Mouse (Mus musculus) midbrain, postnatal 0 days (tissue): ENCODE measurements around the gene Syt16. TPM values are rescaled to one million over a fixed set of nuclear protein-coding genes. Genes with fewer than 3 reads are reported as not detected.

Experiments used
- ATAC-seq: fragments of 200-750 bp; cut with Nextera tagmentation; 2 replicates; pipeline ENCODE4 v1.8.0; 2017; ENCODE audit warnings: moderate number of reproducible peaks, mild to moderate bottlenecking, moderate TSS enrichment, moderate library complexity; ENCODE audit not compliant: low FRiP score
- DNase-seq: peaks from one replicate; pipeline ENCODE4 v3.0.0-alpha.2; 2015; ENCODE audit warnings: low spot score
- H3K27ac ChIP-seq: fragments of 300-500 bp; sonication (generic); 2 replicates; pipeline ENCODE4 v1.5.1; 2014; ENCODE audit warnings: low read depth, mild to moderate bottlenecking, low read length, mixed read lengths
- H3K27me3 ChIP-seq: fragments of 300-500 bp; sonication (generic); 2 replicates; pipeline ENCODE4 v1.6.1; 2014; ENCODE audit warnings: low read length, control low read depth, mixed read lengths; ENCODE audit not compliant: insufficient read depth
- H3K36me3 ChIP-seq: fragments of 300-500 bp; sonication (generic); 2 replicates; pipeline ENCODE4 v1.6.1; 2014; ENCODE audit warnings: low read length, control low read depth, mixed read lengths; ENCODE audit not compliant: insufficient read depth
- H3K4me1 ChIP-seq: fragments of 300-500 bp; sonication (generic); 2 replicates; pipeline ENCODE4 v1.6.1; 2014; ENCODE audit warnings: mild to moderate bottlenecking, control low read depth, antibody characterized with exemption, low read length, mixed read lengths; ENCODE audit not compliant: insufficient read depth
- H3K4me2 ChIP-seq: fragments of 300-500 bp; sonication (generic); 2 replicates; pipeline ENCODE4 v1.6.1; 2014; ENCODE audit warnings: low read depth, mild to moderate bottlenecking, low read length, mixed read lengths; ENCODE audit not compliant: poor library complexity, severe bottlenecking
- H3K4me3 ChIP-seq: fragments of 300-500 bp; sonication (generic); 2 replicates; pipeline ENCODE4 v1.5.1; 2014; ENCODE audit warnings: low read depth, mild to moderate bottlenecking, low read length, moderate library complexity
- H3K9ac ChIP-seq: fragments of 300-500 bp; sonication (generic); replicated peaks from 2 replicates; pipeline ENCODE4 v1.6.1; 2014; ENCODE audit warnings: mild to moderate bottlenecking, low read length, moderate library complexity, mixed read lengths; ENCODE audit not compliant: poor library complexity, severe bottlenecking
- H3K9me3 ChIP-seq: fragments of 300-500 bp; sonication (generic); 2 replicates; pipeline ENCODE4 v1.6.1; 2016; ENCODE audit warnings: low read length, control low read depth
- CTCF ChIP-seq: IDR thresholded peaks from 2 replicates; pipeline ENCODE4 v1.5.1; 2016; ENCODE audit warnings: antibody characterized with exemption, mild to moderate bottlenecking
- WGBS: fragments of 180-500 bp; shearing (Covaris S2); extraction: QIAGEN DNeasy Blood & Tissue Kit; methylation state at CpG from one replicate; pipeline ENCODE4 v1.1.7; 2014; 5-methylcytosine and 5-hydroxymethylcytosine counted together
- polyA plus RNA-seq: library from polyadenylated mRNA; unstranded; fragments of >200 nt; fragmentation: Nextera tagmentation; extraction: Ambion mirVana; gene quantifications from 2 replicates; pipeline ENCODE4 v1.2.1, GENCODE M21; 2015
- total RNA-seq: library from RNA; depleted of rRNA; stranded (reverse); fragments of >200 nt; gene quantifications from 2 replicates; pipeline ENCODE4 v1.2.3, GENCODE M21; 2014

Syt16 gene
- total and polyA plus RNA-seq, 2 experiments from 2014 or later, result 77.3 to 95.2 TPM

DNA sequence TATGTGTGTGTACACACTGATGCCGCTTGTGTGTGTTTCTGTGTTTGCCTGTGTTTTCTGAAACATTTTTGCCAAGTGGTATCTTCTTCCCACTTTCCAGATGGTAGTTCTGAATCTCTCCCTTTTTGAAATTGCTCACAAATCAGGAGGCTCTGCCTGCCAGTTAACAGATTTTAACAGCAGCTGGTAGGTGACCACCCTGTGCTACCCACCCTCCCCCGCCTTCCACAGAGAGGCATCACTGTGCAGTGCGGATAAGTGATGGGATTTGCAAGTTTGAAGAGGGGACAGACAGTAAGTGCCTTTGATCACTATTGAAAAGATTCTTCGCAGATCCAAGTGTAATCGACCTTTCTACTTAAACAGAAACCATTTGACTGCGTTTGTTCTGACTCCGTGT lies 191.4 kb downstream of the Syt16 start:
- Histone ChIP-seq H3K9ac (no peak overlapping the region), H3K36me3 (no peaks in the 10 kb centered on the region), H3K27me3 (no peaks in the 10 kb centered on the region), H3K4me1 (no peaks in the 10 kb centered on the region), H3K4me2 (no peak overlapping the region), H3K27ac (no peak overlapping the region), H3K9me3 (no peaks in the 10 kb centered on the region), H3K4me3 (no peak overlapping the region)
- no peak for TF ChIP-seq CTCF
- ATAC-seq (no peak), DNase-seq (no peak)
- 24% methylated on average over 7 of the region's 7 CpGs for WGBS

GRCm38 (mm10) chr12:74189840-74190239 lies 192.4 kb downstream of the Syt16 start:
- no peak for DNase-seq

GRCm38 (mm10) chr12:74190297-74190696 lies 192.8 kb downstream of the Syt16 start:
- Histone ChIP-seq H3K9ac (no peak overlapping the region), H3K9me3 (no peaks in the 10 kb centered on the region), H3K36me3 (no peaks in the 10 kb centered on the region), H3K4me1 (no peaks in the 10 kb centered on the region), H3K27me3 (no peaks in the 10 kb centered on the region), H3K4me3 (no peak overlapping the region), H3K27ac (no peak overlapping the region), H3K4me2 (no peak overlapping the region)
- 87% methylated on average over 5 of the region's 5 CpGs for WGBS
- TF ChIP-seq CTCF, result no peak
- no peak for ATAC-seq
- no peak for DNase-seq

More at GRCm38 (mm10) chr12:74189840-74190239, 192.4 kb downstream of the Syt16 start:
- H3K36me3 ChIP-seq, result no peaks in the 10 kb centered on the region
- no peaks in the 10 kb centered on the region for H3K9me3 ChIP-seq
- no peak overlapping the region for H3K9ac ChIP-seq
- no peak overlapping the region for H3K4me3 ChIP-seq
- H3K27me3 ChIP-seq, result no peaks in the 10 kb centered on the region
- no peak overlapping the region for H3K27ac ChIP-seq
- ATAC-seq, result no peak
- 64% methylated on average over 4 of the region's 4 CpGs for WGBS
- no peaks in the 10 kb centered on the region for H3K4me1 ChIP-seq
- H3K4me2 ChIP-seq, result no peak overlapping the region
- TF ChIP-seq CTCF, result no peak

DNA sequence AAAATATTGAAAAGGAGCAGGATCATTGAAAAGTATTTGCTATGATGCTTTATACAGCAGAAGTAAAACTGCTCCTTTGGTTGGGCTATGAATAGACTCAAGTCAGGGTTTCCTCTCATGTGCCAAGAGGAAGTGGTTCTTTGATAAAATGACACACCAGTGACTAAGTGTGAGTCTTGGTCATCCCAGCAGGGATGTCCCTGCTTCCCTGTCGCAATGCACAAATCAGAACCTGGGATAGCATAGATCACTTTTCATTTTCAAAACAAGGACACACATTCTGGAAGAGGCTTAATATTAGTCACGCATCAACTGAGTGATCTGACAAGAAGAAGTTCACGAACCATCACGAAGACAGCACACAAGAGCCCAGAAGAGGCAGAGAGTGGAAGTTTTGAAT lies 195.1 kb downstream of the Syt16 start:
- DNase-seq (no peak), ATAC-seq (no peak)
- 68% methylated on average over 4 of the region's 4 CpGs for WGBS

GRCm38 (mm10) chr12:74201410-74201809 lies 203.9 kb downstream of the Syt16 start:
- Histone ChIP-seq H3K9me3 (no peaks in the 10 kb centered on the region), H3K4me1 (no peaks in the 10 kb centered on the region), H3K27ac (no peak overlapping the region), H3K4me3 (no peak overlapping the region), H3K9ac (no peak overlapping the region), H3K27me3 (no peaks in the 10 kb centered on the region), H3K4me2 (no peak overlapping the region), H3K36me3 (no peaks in the 10 kb centered on the region)
- no peak for TF ChIP-seq CTCF
- WGBS, result 68% methylated on average over 5 of the region's 5 CpGs
- ATAC-seq (no peak), DNase-seq (no peak)

More for the DNA sequence above, 195.1 kb downstream of the Syt16 start:
- TF ChIP-seq CTCF, result no peak
- Histone ChIP-seq H3K27ac (no peak overlapping the region), H3K36me3 (no peaks in the 10 kb centered on the region), H3K9ac (no peak overlapping the region), H3K9me3 (no peaks in the 10 kb centered on the region), H3K27me3 (no peaks in the 10 kb centered on the region), H3K4me1 (no peaks in the 10 kb centered on the region), H3K4me3 (no peak overlapping the region), H3K4me2 (no peak overlapping the region)

- WGBS, result 77% methylated on average over 6 of the region's 6 CpGs
- ATAC-seq, result no peak
- no peak overlapping the region for H3K27ac ChIP-seq
Measured at GRCm38 (mm10) chr12:74202431-74203042, 205.1 kb downstream of the Syt16 start.

More at GRCm38 (mm10) chr12:74202431-74203042, 205.1 kb downstream of the Syt16 start:
- Histone ChIP-seq H3K4me3 (no peak overlapping the region), H3K4me2 (no peak overlapping the region), H3K36me3 (no peaks in the 10 kb centered on the region), H3K4me1 (no peaks in the 10 kb centered on the region), H3K9ac (no peak overlapping the region), H3K9me3 (no peaks in the 10 kb centered on the region), H3K27me3 (no peaks in the 10 kb centered on the region)
- no peak for TF ChIP-seq CTCF
- no peak for DNase-seq
